Mouse (Mus musculus): ENCODE results near the gene Rere. TPM values are rescaled to one million over a fixed set of nuclear protein-coding genes. Genes with fewer than 3 reads are reported as not detected.

Gene Rere
- total and polyA plus RNA-seq, 3 experiments, result 4.1 to 31.8 TPM; not detected in 1

- Histone ChIP-seq H3K27me3 (ENCODE audit: control insufficient read depth in 1 of 2, insufficient read depth in 2 of 2, low read length in 2 of 2) (no peaks in the 10 kb centered on the region), H3K27ac (ENCODE audit: control insufficient read depth, low read depth, low read length) (no peak overlapping the region), H3K9ac (ENCODE audit: control insufficient read depth, low read depth, low read length, poor library complexity, severe bottlenecking) (no peak overlapping the region), H3K4me1 (ENCODE audit: control insufficient read depth in 1 of 2, insufficient read depth in 2 of 2, low read length in 2 of 2) (no peaks in the 10 kb centered on the region), H3K9me3 (replicated peaks; ENCODE audit: insufficient read depth, low read length) (no peaks in the 10 kb centered on the region), H3K79me2 (ENCODE audit: control insufficient read depth, insufficient read depth, low read length, poor library complexity) (no peaks in the 10 kb centered on the region; the same call in 1 of the 2 replicates), H3K36me3 (ENCODE audit: control insufficient read depth in 1 of 2, insufficient read depth in 2 of 2, low read length in 2 of 2) (no peaks in the 10 kb centered on the region), H3K4me3 (ENCODE audit: control insufficient read depth in 1 of 2, insufficient read depth in 1 of 2, low read depth in 2 of 2, low read length in 2 of 2) (no peak overlapping the region)
- no peak for DNase-seq (ENCODE audit: low read depth, low spot score)
- TF ChIP-seq E2F4 (IDR thresholded peaks at IDR 0.05; ENCODE audit: borderline replicate concordance, low read depth, low read length) (no peak), CHD1 (IDR thresholded peaks at IDR 0.05; ENCODE audit: low read depth, low read length) (no peak), TCF12 (IDR thresholded peaks at IDR 0.05; ENCODE audit: low read depth, low read length) (no peak), TAL1 (IDR thresholded peaks at IDR 0.05; ENCODE audit: low read length) (no peak), USF1 (IDR thresholded peaks at IDR 0.05; ENCODE audit: low read depth, low read length) (no peak), MAFK (IDR thresholded peaks at IDR 0.05; ENCODE audit: borderline replicate concordance, low read depth, low read length) (no peak), MYB (IDR thresholded peaks at IDR 0.05; ENCODE audit: low read depth, low read length) (no peak), POLR2AphosphoS5 (IDR thresholded peaks at IDR 0.05; ENCODE audit: borderline replicate concordance, low read depth, low read length) (no peak)
These were observed 57.6 kb downstream of the Rere start for GRCm38 (mm10) chr4:150338906-150339650.

GRCm38 (mm10) chr4:150340796-150341525, 59.5 kb downstream of the Rere start:
- no peak overlapping the region for H3K27ac ChIP-seq (ENCODE audit: control insufficient read depth, low read depth, low read length)
- H3K9me3 ChIP-seq (replicated peaks; ENCODE audit: insufficient read depth, low read length), result no peaks in the 10 kb centered on the region
- no peaks in the 10 kb centered on the region; a peak in 1 of 4 replicates for H3K4me1 ChIP-seq (ENCODE audit: control insufficient read depth in 1 of 2, insufficient read depth in 2 of 2, low read length in 2 of 2)
- TF ChIP-seq ZNF384 (IDR thresholded peaks at IDR 0.05; ENCODE audit: low read depth, low read length) (no peak), TAL1 (IDR thresholded peaks at IDR 0.05; ENCODE audit: low read length) (no peak), RCOR1 (IDR thresholded peaks at IDR 0.05; ENCODE audit: low read depth, low read length) (no peak), MAFK (IDR thresholded peaks at IDR 0.05; ENCODE audit: borderline replicate concordance, low read depth, low read length) (no peak), SIN3A (IDR thresholded peaks at IDR 0.05; ENCODE audit: low read length) (no peak), POLR2A (IDR thresholded peaks at IDR 0.05; ENCODE audit: control insufficient read depth in 1 of 2, insufficient read depth in 1 of 2, low read depth in 1 of 2, low read length in 2 of 2, poor library complexity in 1 of 2) (no peak), MXI1 (IDR thresholded peaks at IDR 0.05; ENCODE audit: low read depth, low read length) (no peak), MYB (IDR thresholded peaks at IDR 0.05; ENCODE audit: low read depth, low read length) (no peak)
- DNase-seq (ENCODE audit: low read depth, low spot score), result no peak
- no peaks in the 10 kb centered on the region for H3K79me2 ChIP-seq (ENCODE audit: control insufficient read depth, insufficient read depth, low read length, poor library complexity)
- no peaks in the 10 kb centered on the region for H3K27me3 ChIP-seq (ENCODE audit: control insufficient read depth in 1 of 2, insufficient read depth in 2 of 2, low read length in 2 of 2)
- H3K36me3 ChIP-seq (ENCODE audit: control insufficient read depth in 1 of 2, insufficient read depth in 2 of 2, low read length in 2 of 2), result no peaks in the 10 kb centered on the region
- H3K4me3 ChIP-seq (ENCODE audit: control insufficient read depth in 1 of 2, insufficient read depth in 1 of 2, low read depth in 2 of 2, low read length in 2 of 2), result no peak overlapping the region
- H3K9ac ChIP-seq (ENCODE audit: control insufficient read depth, low read depth, low read length, poor library complexity, severe bottlenecking), result no peak overlapping the region

All from MEL (cell line).